Mouse (Mus musculus) right cerebral cortex, postnatal 10 days (tissue): ENCODE data around the gene Add3.

Experiments
- DNase-seq, 2 experiments: peaks; one replicate each; pipeline ENCODE4 v3.0.0; 2021; ENCODE audit warnings: low spot score in 2 of 2

Gene Add3

GRCm38 (mm10) chr19:53230942-53231815 is 90.9 kb downstream of the Add3 start:
- no peak for DNase-seq

DNA sequence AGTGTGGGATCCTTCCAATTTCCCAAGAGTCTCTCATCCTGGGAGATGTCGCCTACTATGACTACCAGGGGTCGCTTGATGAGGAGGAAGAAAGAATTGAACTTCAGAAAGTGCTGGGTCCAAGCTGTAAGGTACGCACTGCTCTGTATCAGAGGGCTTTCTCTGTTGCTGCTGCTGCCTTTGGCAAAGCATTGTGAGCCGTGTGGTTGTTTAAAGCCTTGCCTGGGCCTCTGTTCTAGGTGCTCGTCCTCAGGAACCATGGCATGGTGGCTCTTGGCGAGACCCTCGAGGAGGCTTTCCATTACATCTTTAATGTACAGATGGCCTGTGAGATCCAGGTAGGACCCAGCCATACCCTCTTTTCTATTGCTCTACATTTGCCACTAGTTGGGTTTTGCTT is 93.3 kb downstream of the Add3 start:
- DNase-seq: no peak

- no peak for DNase-seq
Measured at GRCm38 (mm10) chr19:53241806-53242205, 101.6 kb downstream of the Add3 start.

GRCm38 (mm10) chr19:53243956-53244355 is 103.7 kb downstream of the Add3 start:
- DNase-seq: peak in 1 of 2 experiments; percentile 40

GRCm38 (mm10) chr19:53247558-53247957 is 107.3 kb downstream of the Add3 start:
- no peak for DNase-seq

- peak; percentile 58 to 65 for DNase-seq
Measured at GRCm38 (mm10) chr19:53248023-53248494, 107.8 kb downstream of the Add3 start.

DNA sequence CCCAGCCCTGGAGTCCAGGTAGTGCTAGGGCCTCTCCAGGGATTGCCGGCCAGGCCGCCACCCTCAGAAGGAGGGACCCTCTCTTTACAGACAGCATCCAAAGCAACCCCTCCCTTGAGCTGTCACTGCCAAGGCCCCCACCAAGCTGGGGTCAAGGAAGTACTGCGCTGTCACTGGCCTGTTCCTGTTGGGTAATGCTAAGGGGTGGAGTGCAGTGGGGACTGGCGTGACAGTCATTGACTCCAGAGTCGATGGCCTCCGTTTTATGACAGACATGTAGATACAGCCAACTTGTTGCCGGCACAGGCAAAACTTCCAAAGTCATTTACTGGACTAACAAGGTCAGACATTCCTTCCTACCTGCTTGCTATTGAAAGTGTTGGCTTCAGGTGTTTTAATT is 110.8 kb downstream of the Add3 start:
- DNase-seq: no peak

DNA sequence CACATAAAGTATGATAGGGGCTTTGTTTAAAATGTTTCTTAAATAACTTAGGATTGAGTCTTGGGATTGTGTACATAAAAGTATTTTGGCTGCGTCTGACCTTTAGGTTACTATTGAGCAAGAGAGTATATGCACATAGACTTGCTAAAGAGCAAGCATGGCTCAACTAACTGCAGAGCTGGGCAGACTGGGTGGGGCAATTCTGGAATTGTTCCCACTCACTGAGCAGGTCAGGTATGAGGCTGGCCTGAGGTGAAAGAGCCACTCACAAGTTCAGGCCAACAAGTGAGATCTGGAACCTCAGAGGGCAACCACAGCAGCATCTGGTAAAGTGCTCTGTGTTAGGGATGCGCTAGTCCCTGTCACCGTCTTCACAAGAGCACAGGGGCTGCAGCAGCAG is 111.4 kb downstream of the Add3 start:
- DNase-seq: no peak

DNA sequence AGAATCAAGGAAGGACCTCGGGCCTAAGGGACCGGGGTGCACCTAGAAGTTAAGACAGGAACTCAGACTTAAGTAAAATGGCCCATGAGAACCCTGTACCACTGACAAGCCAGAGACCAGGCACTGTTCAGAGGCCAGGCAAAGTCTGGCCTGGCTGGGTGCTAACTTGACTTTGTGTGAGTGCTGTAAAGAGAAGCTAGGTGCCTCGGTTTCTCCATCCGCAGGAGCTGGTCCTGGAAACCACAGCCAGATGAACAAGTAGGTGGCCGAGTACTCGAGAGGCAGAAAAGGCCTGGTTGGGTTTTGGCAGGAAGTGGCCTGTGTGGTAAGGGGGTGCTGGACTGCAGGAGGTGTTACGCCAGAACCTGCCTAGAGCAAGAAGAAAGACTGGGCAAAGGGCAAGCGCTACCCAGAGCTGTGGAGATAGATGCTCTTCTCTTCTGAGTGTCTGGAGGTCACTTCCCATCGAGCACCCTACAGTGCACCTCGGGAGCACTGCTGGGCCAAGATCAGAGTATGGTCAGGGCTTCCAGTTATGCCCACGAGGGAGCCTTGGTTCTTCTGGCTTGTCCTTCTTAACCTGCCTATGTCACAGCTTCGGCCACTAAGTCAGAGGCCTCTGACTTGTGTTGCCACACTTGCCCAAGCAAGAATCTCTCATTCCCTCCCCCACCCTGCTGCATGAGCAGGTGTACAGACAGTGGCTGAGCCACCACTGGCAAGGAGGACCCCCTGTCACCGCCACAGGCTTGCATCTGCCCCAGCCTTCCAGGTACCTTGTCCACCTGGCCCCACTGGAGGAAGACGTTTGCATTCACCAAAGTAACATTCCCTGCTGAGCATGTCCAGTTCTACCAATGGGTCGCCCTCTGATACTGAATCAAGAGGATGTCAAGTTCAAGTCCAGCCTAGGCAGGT is 112.1 kb downstream of the Add3 start:
- DNase-seq: no peak

DNA sequence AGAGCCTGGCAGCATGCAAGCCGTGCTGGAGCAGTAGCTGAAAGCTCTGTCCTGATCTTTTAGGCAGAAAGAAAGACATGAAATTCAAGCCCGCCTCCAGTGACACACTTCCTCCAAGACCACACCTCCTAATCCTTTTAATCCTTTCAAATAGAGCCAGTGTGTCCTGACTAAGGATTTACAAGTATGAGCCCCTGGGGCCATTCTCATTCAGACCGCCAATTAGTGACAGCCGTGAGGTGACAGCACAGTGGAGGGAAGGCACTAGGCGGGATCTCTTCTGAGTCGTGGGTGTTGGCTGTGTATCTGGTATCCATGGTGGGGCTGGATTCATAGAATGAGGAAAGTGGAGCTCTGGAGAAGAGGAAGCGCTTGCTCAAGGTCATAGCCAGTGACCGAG is 116.1 kb downstream of the Add3 start:
- DNase-seq: no peak

DNA sequence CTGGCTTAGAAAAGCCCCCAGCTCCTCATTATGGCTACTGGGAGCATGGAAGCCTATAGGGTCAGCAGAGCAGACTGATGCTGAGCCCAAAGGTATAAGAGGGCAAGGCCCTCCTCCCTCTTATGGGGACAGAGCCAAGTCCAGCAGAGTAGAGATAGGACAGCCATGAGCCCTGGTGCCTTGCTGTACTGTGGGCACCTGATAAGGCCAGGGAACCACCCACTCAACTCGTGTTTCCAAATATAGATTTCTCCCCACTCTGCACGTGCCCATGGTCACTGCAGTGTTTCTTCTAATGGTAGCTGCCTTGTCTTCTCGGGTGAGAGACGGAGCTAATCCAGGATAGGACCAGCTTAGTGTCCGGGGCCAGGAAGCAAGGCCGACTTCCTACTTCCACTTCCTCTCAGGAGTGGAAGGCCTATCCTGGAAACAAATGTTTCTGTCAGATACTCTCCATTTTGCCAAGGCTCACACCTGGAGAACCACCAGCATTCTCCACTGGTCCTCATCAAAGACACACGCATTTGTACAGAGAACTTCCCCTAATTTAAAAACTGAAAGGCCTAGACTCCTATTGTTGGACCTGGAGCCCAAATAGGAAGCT is 116.8 kb downstream of the Add3 start:
- DNase-seq: no peak

- DNase-seq: no peak
Measured at GRCm38 (mm10) chr19:53257631-53258560, 117.7 kb downstream of the Add3 start.

GRCm38 (mm10) chr19:53258740-53259506 is 118.7 kb downstream of the Add3 start:
- DNase-seq: no peak

GRCm38 (mm10) chr19:53259541-53259940 is 119.3 kb downstream of the Add3 start:
- DNase-seq: no peak

DNA sequence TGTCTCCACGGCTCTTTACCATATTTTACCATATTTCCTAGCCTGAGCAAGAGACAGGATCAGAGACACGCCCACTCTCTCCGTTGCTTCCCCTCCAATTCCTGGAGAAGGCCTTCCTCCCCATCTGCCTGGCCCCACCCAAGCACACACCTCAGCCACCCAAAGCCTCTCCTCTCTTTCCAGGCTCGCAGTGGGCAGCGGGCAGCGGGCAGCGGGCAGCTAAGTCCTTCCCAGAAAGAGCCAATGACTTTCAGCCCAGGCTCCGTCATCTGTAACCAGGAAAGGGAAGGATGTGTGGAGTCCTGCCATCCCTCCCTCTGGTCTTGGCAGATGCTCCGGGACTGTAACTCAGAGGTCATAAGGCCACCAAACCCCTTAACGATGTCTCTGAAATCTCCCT is 120.0 kb downstream of the Add3 start:
- DNase-seq: no peak

DNA sequence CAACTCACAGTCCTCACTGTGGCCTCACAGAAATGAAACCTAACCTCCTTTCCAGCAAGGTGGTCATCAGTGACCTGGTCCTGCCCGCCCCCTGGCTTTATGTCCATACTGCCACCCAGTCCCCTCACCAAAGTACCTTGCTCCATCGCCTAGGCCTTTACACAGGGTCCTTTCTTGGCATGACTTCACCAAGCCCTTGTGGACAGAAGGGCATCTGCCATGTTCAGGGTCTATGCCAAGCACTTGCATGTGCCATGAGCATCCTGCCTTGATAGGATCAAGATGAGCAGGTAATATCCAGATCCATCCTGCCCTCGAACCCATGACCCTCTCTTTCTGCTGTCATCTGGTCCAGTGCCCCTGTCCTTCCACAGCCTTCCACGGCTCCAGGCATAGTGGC is 120.6 kb downstream of the Add3 start:
- no peak for DNase-seq

DNA sequence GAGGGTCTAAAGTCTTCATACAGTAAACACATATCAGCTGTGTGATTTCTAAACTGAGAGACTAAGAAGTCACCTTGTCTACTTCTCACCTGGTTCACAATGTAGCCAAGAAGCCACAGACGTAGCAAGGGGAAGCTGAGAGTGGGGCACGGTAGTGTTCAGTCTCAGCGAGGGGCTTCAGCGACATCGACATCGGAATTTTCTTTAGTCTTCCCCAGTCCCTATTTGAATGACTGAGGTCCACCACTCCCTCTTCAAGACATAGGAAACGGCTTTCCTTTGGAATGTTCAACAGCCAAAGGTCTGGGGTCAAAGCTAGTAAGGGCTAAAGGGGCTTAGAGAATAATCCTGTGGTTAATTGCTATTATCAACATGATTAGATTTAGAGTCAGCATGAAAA is 121.8 kb downstream of the Add3 start:
- no peak for DNase-seq

DNA sequence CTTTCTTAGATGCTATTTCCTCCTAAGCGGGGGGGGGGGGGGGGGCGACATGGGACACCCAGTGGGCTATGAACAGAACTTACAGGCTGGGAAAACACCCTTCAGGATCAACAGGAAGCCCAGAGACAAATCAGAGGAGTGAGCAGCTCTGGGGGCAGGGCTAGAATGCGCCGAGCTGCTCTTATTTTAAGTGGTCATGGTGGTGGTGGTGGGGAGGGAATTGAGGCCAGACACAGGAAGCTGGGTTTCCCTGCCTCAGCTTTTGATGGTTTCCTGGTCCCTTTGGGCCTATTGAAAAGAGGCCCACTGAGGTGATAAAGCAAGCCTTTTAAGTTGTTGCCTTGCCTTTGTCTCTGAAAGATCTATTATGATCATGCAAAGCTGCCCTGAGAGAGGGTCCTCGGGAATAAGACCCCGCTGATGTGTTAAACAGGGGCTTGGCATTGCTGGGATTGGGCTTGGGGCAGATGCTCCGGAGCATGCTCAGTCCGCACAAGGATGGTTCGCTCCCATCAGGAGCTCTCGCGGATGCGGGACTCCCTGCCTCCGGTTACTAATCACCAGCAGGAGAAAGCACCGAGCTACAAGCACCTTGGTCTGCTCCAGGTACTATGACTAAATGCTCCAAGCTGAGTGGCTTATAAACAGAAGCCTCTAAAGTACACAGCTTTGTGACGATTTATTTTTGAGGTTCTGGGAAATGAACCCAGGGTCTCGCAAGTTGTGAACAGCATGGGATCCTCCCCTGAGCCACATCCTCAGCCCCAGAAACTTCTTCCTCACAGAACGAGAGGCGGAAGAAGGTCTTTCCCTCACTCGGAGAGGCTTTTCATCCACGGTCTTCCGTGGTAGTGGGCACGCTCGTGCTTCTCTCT is 123.9 kb downstream of the Add3 start:
- DNase-seq: no peak
